Mouse (Mus musculus) limb, embryonic 11.5 days (tissue): ENCODE measurements around the gene Zfhx3. TPM values are rescaled to one million over a fixed set of nuclear protein-coding genes. Genes with fewer than 3 reads are reported as not detected.

Experiments
- ATAC-seq: fragments of 200-750 bp; cut with Nextera tagmentation; 2 replicates; pipeline ENCODE4 v1.8.0; 2017; ENCODE audit warnings: low read depth; ENCODE audit not compliant: insufficient number of reproducible peaks, low FRiP score, low TSS enrichment
- DNase-seq: peaks from one replicate; pipeline ENCODE4 v3.0.0-alpha.2; 2015; ENCODE audit warnings: low spot score
- H3K27ac ChIP-seq: fragments of 300-500 bp; sonication (generic); replicated peaks from 2 replicates; pipeline ENCODE4 v1.5.1; 2014; ENCODE audit warnings: low read depth, mild to moderate bottlenecking, low read length
- H3K27me3 ChIP-seq: fragments of 300-500 bp; sonication (generic); 2 replicates; pipeline ENCODE4 v1.6.1; 2014; ENCODE audit warnings: mild to moderate bottlenecking, low read length, mixed read lengths; ENCODE audit not compliant: control insufficient read depth, insufficient read depth
- H3K36me3 ChIP-seq: fragments of 300-500 bp; sonication (generic); 2 replicates; pipeline ENCODE4 v1.6.1; 2014; ENCODE audit warnings: mild to moderate bottlenecking, low read length, moderate library complexity, mixed read lengths; ENCODE audit not compliant: control insufficient read depth, insufficient read depth
- H3K4me1 ChIP-seq: fragments of 300-500 bp; sonication (generic); 2 replicates; pipeline ENCODE4 v1.6.1; 2014; ENCODE audit warnings: low read length, mixed read lengths; ENCODE audit not compliant: control insufficient read depth, insufficient read depth
- H3K4me2 ChIP-seq: fragments of 300-500 bp; sonication (generic); 2 replicates; pipeline ENCODE4 v1.6.1; 2014; ENCODE audit warnings: low read depth, mild to moderate bottlenecking, moderate library complexity; ENCODE audit not compliant: severe bottlenecking
- H3K4me3 ChIP-seq: fragments of 300-500 bp; sonication (generic); 2 replicates; pipeline ENCODE4 v1.5.1; 2014; ENCODE audit warnings: low read depth, low read length
- H3K9ac ChIP-seq: fragments of 300-500 bp; sonication (generic); 2 replicates; pipeline ENCODE4 v1.6.1; 2014; ENCODE audit warnings: mild to moderate bottlenecking, low read length
- H3K9me3 ChIP-seq: fragments of 300-500 bp; sonication (generic); 2 replicates; pipeline ENCODE4 v1.6.1; 2016; ENCODE audit warnings: low read length; ENCODE audit not compliant: control insufficient read depth
- WGBS: fragments of 180-500 bp; shearing (Covaris S2); extraction: QIAGEN DNeasy Blood & Tissue Kit; methylation state at CpG from one replicate; pipeline ENCODE4 v1.1.7; 2014; 5-methylcytosine and 5-hydroxymethylcytosine counted together
- polyA plus RNA-seq: library from polyadenylated mRNA; unstranded; fragments of >200 nt; fragmentation: Nextera tagmentation; extraction: Ambion mirVana; gene quantifications from 2 replicates; pipeline ENCODE4 v1.2.1, GENCODE M21; 2014

Zfhx3 gene
- polyA plus RNA-seq, 1 experiment from 2014 or later: 36.4 TPM

GRCm38 (mm10) chr8:107978247-107978646, 35.8 kb downstream of the Zfhx3 start:
- Histone ChIP-seq H3K4me1 (peaks cover 9% of the 10 kb centered on the region; the same call in 1 of the 2 replicates), H3K9ac (no peak overlapping the region), H3K9me3 (no peaks in the 10 kb centered on the region), H3K27ac (no peak overlapping the region), H3K27me3 (no peaks in the 10 kb centered on the region), H3K36me3 (no peaks in the 10 kb centered on the region), H3K4me2 (no peak overlapping the region), H3K4me3 (no peak overlapping the region)
- no peak for DNase-seq
- ATAC-seq: no peak
- 89% methylated on average over 1 of the region's 1 CpGs for WGBS

GRCm38 (mm10) chr8:107980618-107981017, 38.2 kb downstream of the Zfhx3 start:
- Histone ChIP-seq H3K9me3 (no peaks in the 10 kb centered on the region), H3K4me1 (peaks cover 2% of the 10 kb centered on the region; the same call in 1 of the 2 replicates), H3K36me3 (no peaks in the 10 kb centered on the region), H3K9ac (no peak overlapping the region), H3K4me3 (no peak overlapping the region), H3K27ac (no peak overlapping the region), H3K27me3 (no peaks in the 10 kb centered on the region), H3K4me2 (no peak overlapping the region)
- no peak for DNase-seq
- no peak for ATAC-seq
- 64% methylated on average over 10 of the region's 10 CpGs for WGBS

- DNase-seq: no peak
- H3K4me2 ChIP-seq: no peak overlapping the region
- no peak for ATAC-seq
These were observed 44.2 kb downstream of the Zfhx3 start for GRCm38 (mm10) chr8:107986629-107987028.

GRCm38 (mm10) chr8:107998874-107999273, 56.4 kb downstream of the Zfhx3 start:
- no peak for DNase-seq
- ATAC-seq: no peak
- Histone ChIP-seq H3K27ac (no peak overlapping the region), H3K27me3 (no peaks in the 10 kb centered on the region), H3K9ac (no peak overlapping the region), H3K9me3 (no peaks in the 10 kb centered on the region), H3K4me2 (no peak overlapping the region), H3K36me3 (no peaks in the 10 kb centered on the region), H3K4me1 (no peaks in the 10 kb centered on the region), H3K4me3 (no peak overlapping the region)
- 93% methylated on average over 10 of the region's 10 CpGs for WGBS

More at GRCm38 (mm10) chr8:107986629-107987028, 44.2 kb downstream of the Zfhx3 start:
- Histone ChIP-seq H3K9me3 (no peaks in the 10 kb centered on the region), H3K36me3 (no peaks in the 10 kb centered on the region), H3K4me3 (no peak overlapping the region), H3K9ac (no peak overlapping the region), H3K27me3 (no peaks in the 10 kb centered on the region), H3K27ac (no peak overlapping the region), H3K4me1 (no peaks in the 10 kb centered on the region)
- 64% methylated on average over 15 of the region's 15 CpGs for WGBS

- no peak overlapping the region for H3K27ac ChIP-seq
- WGBS: 36% methylated on average over 11 of the region's 11 CpGs
- no peak overlapping the region for H3K9ac ChIP-seq
These were observed 69.1 kb downstream of the Zfhx3 start for GRCm38 (mm10) chr8:108011516-108011915.

GRCm38 (mm10) chr8:108017727-108018126, 75.3 kb downstream of the Zfhx3 start:
- no peak overlapping the region for H3K4me2 ChIP-seq
- H3K27me3 ChIP-seq: no peaks in the 10 kb centered on the region
- H3K9me3 ChIP-seq: no peaks in the 10 kb centered on the region
- WGBS: 82% methylated on average over 5 of the region's 5 CpGs
- ATAC-seq: no peak
- H3K36me3 ChIP-seq: no peaks in the 10 kb centered on the region
- H3K4me1 ChIP-seq: peaks cover 24% of the 10 kb centered on the region
- H3K27ac ChIP-seq: no peak overlapping the region; the same call in 1 of the 2 replicates
- H3K4me3 ChIP-seq: no peak overlapping the region
- no peak for DNase-seq
- no peak overlapping the region for H3K9ac ChIP-seq

More at GRCm38 (mm10) chr8:108011516-108011915, 69.1 kb downstream of the Zfhx3 start:
- peaks cover 11% of the 10 kb centered on the region; the same call in 1 of the 2 replicates for H3K4me1 ChIP-seq
- no peak overlapping the region for H3K4me3 ChIP-seq
- peak; percentile 45 for DNase-seq
- no peaks in the 10 kb centered on the region for H3K27me3 ChIP-seq
- ATAC-seq: no peak
- no peaks in the 10 kb centered on the region for H3K36me3 ChIP-seq
- H3K9me3 ChIP-seq: no peaks in the 10 kb centered on the region
- no peak overlapping the region for H3K4me2 ChIP-seq

- Histone ChIP-seq H3K4me2 (no peak overlapping the region), H3K27ac (peak overlapping the region; percentile 63; the same call in 1 of the 2 replicates), H3K4me1 (peaks cover 27% of the 10 kb centered on the region), H3K4me3 (no peak overlapping the region), H3K9ac (no peak overlapping the region), H3K36me3 (no peaks in the 10 kb centered on the region), H3K27me3 (no peaks in the 10 kb centered on the region), H3K9me3 (no peaks in the 10 kb centered on the region)
- WGBS: 28% methylated on average over 3 of the region's 3 CpGs
- DNase-seq (peak; percentile 57), ATAC-seq (no peak; the same call in 1 of the 2 replicates)
These were observed 77.2 kb downstream of the Zfhx3 start for GRCm38 (mm10) chr8:108019651-108020050.

GRCm38 (mm10) chr8:108022404-108022803, 80.0 kb downstream of the Zfhx3 start:
- H3K36me3 ChIP-seq: no peaks in the 10 kb centered on the region
- H3K9me3 ChIP-seq: no peaks in the 10 kb centered on the region
- ATAC-seq: no peak
- H3K27ac ChIP-seq: no peak overlapping the region
- no peak overlapping the region for H3K4me2 ChIP-seq
- no peak overlapping the region for H3K4me3 ChIP-seq
- no peak overlapping the region for H3K9ac ChIP-seq
- peaks cover 33% of the 10 kb centered on the region for H3K4me1 ChIP-seq
- peak; percentile 64 for DNase-seq
- H3K27me3 ChIP-seq: no peaks in the 10 kb centered on the region
- WGBS: 23% methylated on average over 4 of the region's 4 CpGs

- H3K4me1 ChIP-seq: peaks cover 42% of the 10 kb centered on the region
- no peaks in the 10 kb centered on the region for H3K9me3 ChIP-seq
- no peak for ATAC-seq
- 21% methylated on average over 4 of the region's 4 CpGs for WGBS
- H3K36me3 ChIP-seq: no peaks in the 10 kb centered on the region
- no peak overlapping the region for H3K27ac ChIP-seq
- DNase-seq: peak; percentile 39
- no peak overlapping the region for H3K4me2 ChIP-seq
- H3K27me3 ChIP-seq: no peaks in the 10 kb centered on the region
- H3K9ac ChIP-seq: no peak overlapping the region
- H3K4me3 ChIP-seq: no peak overlapping the region
These were observed 81.9 kb downstream of the Zfhx3 start for GRCm38 (mm10) chr8:108024331-108024730.
